35 mouse cellular contexts compared by ENCODE assay signal in the genomic region with DNA sequence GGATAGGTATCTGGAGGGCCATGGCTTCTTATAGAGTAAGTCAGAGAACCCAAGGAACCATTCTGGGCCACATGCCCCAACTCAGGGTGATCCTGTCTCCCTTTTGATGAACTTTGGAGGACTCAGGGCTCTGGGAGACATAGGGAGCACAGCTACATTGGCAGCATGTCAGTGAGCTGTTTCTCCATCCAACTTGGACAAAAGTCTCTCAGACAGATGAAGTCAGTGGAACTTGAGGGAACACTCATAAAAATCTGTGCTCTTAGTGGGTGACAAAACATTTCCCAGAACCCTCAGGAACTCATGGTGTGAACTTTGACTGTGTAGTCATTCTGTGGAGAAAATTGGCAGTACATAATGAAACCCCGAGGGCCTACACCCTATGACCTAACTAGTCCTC. TPM values are rescaled to one million over a fixed set of nuclear protein-coding genes. Genes with fewer than 3 reads are reported as not detected.
DNase-seq lines count a peak whose midpoint lies in the region; ATAC-seq lines count a peak whose summit lies in the region.
"Had no signal": no experiment of that assay in that cellular context is flagged by ENCODE, and none has a peak within 500 bp of the region (broad histone marks: within the 10 kb centered on the region; RNA-seq: fewer than 3 reads in every experiment).

No protein-coding gene starts in this region.

- H3K9ac ChIP-seq in heart, embryonic 12.5 days: no peak overlapping the region
- H3K9ac ChIP-seq: embryonic facial prominence, embryonic 13.5 days; forebrain, embryonic 13.5 days; hindbrain, embryonic 15.5 days; limb, embryonic 15.5 days; liver, embryonic 14.5 days; lung, embryonic 15.5 days; neural tube, embryonic 13.5 days; stomach, embryonic 15.5 days had no signal

- intact Hi-C loops in gastrocnemius, postnatal 14 days (cut with DNase I; ENCODE audit: low total_unique reads): no loop called here

- no peaks in the 10 kb centered on the region for H3K9me3 ChIP-seq in heart, embryonic 12.5 days (replicated peaks)
- H3K9me3 ChIP-seq: embryonic facial prominence, embryonic 13.5 days; forebrain, embryonic 13.5 days; G1E; hindbrain, embryonic 15.5 days; limb, embryonic 15.5 days; lung, embryonic 15.5 days; midbrain, embryonic 10.5 days; neural tube, embryonic 13.5 days; stomach, embryonic 15.5 days had no signal

- ATAC-seq in heart, embryonic 12.5 days (ENCODE audit: insufficient number of reproducible peaks, low FRiP score): no peak
- ATAC-seq: forebrain, embryonic 13.5 days; midbrain, embryonic 16.5 days; Patski had no signal

- DNase-seq in gastrocnemius, adult 18-20 months (ENCODE audit: low spot score): peak; percentile 80
- DNase-seq in gastrocnemius, postnatal 14 days: no peak
- DNase-seq in heart, adult 8-10 months (ENCODE audit: low spot score): peak; percentile 65
- DNase-seq in heart, adult 9 months (ENCODE audit: low spot score in 2 of 2): peak; percentile 72
- no peak for DNase-seq in right cerebral cortex, postnatal 25 days
- DNase-seq in B cell, adult 2 months: no peak
- DNase-seq: cerebellum, adult 18-20 months; cerebellum, postnatal 25 days; kidney, adult 2 months; layer of hippocampus, adult 9-11 months; left cerebral cortex, postnatal 4 days; retina, postnatal 1 day; right cerebral cortex, postnatal 4 days; thymus, postnatal 25 days had no signal

- no peaks in the 10 kb centered on the region for H3K27me3 ChIP-seq in heart, embryonic 12.5 days (replicated peaks)
- H3K27me3 ChIP-seq: CH12.LX; embryonic facial prominence, embryonic 13.5 days; forebrain, embryonic 13.5 days; hindbrain, embryonic 15.5 days; limb, embryonic 15.5 days; lung, embryonic 15.5 days; neural tube, embryonic 13.5 days; Patski; stomach, embryonic 15.5 days had no signal

- no peak overlapping the region for H3K4me3 ChIP-seq in heart, embryonic 12.5 days
- H3K4me3 ChIP-seq: embryonic facial prominence, embryonic 13.5 days; erythroblast, embryonic 14.5 days; forebrain, embryonic 13.5 days; hindbrain, embryonic 15.5 days; left cerebral cortex, adult 2 months; limb, embryonic 15.5 days; lung, embryonic 15.5 days; midbrain, embryonic 10.5 days; myocyte; neural tube, embryonic 13.5 days; stomach, embryonic 15.5 days had no signal

- H3K4me2 ChIP-seq in heart, embryonic 12.5 days: no peak overlapping the region
- H3K4me2 ChIP-seq: embryonic facial prominence, embryonic 13.5 days; forebrain, embryonic 13.5 days; hindbrain, embryonic 15.5 days; limb, embryonic 15.5 days; lung, embryonic 15.5 days; neural tube, embryonic 13.5 days; stomach, embryonic 15.5 days had no signal

- WGBS in heart, embryonic 12.5 days: 83% methylated on average over 1 of the region's 1 CpGs

- H3K27ac ChIP-seq in heart, embryonic 12.5 days (ENCODE audit: poor library complexity, severe bottlenecking): no peak overlapping the region
- H3K27ac ChIP-seq: embryonic facial prominence, embryonic 13.5 days; forebrain, embryonic 13.5 days; hindbrain, embryonic 15.5 days; kidney, postnatal 0 days; left cerebral cortex, adult 2 months; limb, embryonic 15.5 days; liver, embryonic 14.5 days; lung, embryonic 15.5 days; macrophage; midbrain, embryonic 10.5 days; neural tube, embryonic 13.5 days; stomach, embryonic 15.5 days had no signal

- H3K36me3 ChIP-seq in heart, embryonic 12.5 days: no peaks in the 10 kb centered on the region
- H3K36me3 ChIP-seq: embryonic facial prominence, embryonic 13.5 days; G1E; hindbrain, embryonic 15.5 days; limb, embryonic 15.5 days; lung, embryonic 15.5 days; midbrain, embryonic 10.5 days; neural tube, embryonic 13.5 days; stomach, embryonic 15.5 days had no signal

- H3K4me1 ChIP-seq in heart, embryonic 12.5 days (replicated peaks): no peaks in the 10 kb centered on the region
- H3K4me1 ChIP-seq: embryonic facial prominence, embryonic 13.5 days; forebrain, embryonic 13.5 days; hindbrain, embryonic 15.5 days; limb, embryonic 15.5 days; lung, embryonic 15.5 days; midbrain, embryonic 10.5 days; neural tube, embryonic 13.5 days; stomach, embryonic 15.5 days had no signal

RNA-seq across cellular contexts. Expression of a gene that starts 53.2 kb away (rescaled TPM):
- total RNA-seq in gastrocnemius, adult 18-20 months (2021): not detected
- under 1 TPM in 1 of 2 experiments, not detected in 1; 0.25 TPM for total RNA-seq in gastrocnemius, postnatal 14 days (2021)
- not detected for total RNA-seq in heart, adult 8-10 months (2022)
- 0.13 and 0.27 TPM in 2 replicates for polyA plus RNA-seq in heart, embryonic 12.5 days (2016; fragmentation: Nextera tagmentation; extraction: Ambion mirVana)
- total RNA-seq: hematopoietic stem cell, adult 5-6 weeks; left cerebral cortex, adult 2 months had no signal
- polyA plus RNA-seq: embryonic facial prominence, embryonic 13.5 days; erythroblast, embryonic 14.5 days; forebrain, embryonic 13.5 days; intestine, embryonic 14.5 days; midbrain, embryonic 10.5 days; midbrain, embryonic 16.5 days; myocyte; neural tube, embryonic 13.5 days; Patski had no signal

Comparison
In these comparisons a context has a peak if more than half of its experiments do, and no peak if none do; other contexts are left out.
1. DNase-seq: peak in gastrocnemius, adult 18-20 months (single experiment), heart, adult 8-10 months (single experiment) and heart, adult 9 months (2 of 2); none in gastrocnemius, postnatal 14 days (single experiment), right cerebral cortex, postnatal 25 days (single experiment) and B cell, adult 2 months (0 of 2).